ENCODE assay signal across 17 mouse cellular contexts in the genomic region with DNA sequence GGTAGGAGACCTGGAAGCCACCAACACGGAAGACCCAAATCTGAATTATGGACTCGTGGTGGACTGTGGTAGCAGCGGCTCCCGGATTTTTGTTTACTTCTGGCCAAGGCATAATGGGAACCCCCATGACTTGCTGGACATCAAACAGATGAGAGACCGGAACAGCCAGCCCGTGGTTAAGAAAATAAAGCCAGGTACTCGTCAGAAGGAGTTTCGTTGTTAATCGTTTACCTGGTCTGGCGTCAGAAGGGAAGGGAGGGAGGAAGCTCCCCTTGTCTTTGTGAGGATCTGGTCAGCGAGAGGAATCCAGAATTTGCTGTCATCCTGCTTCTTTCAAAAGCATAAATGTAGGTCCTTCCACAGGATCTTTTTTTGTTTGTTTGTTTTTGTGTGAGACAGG.
"Had no signal": no experiment of that assay in that cellular context is flagged by ENCODE, and none has a peak within 500 bp of the region (broad histone marks: within the 10 kb centered on the region; RNA-seq: fewer than 3 reads in every experiment).

No protein-coding gene starts in this region.

- H3K4me3 ChIP-seq: layer of hippocampus, adult 2 months; liver, embryonic 13.5 days; midbrain, embryonic 12.5 days; midbrain, embryonic 15.5 days; neural tube, embryonic 12.5 days; neural tube, embryonic 15.5 days had no signal

- H3K4me2 ChIP-seq: liver, embryonic 13.5 days; midbrain, embryonic 12.5 days; midbrain, embryonic 15.5 days; neural tube, embryonic 12.5 days; neural tube, embryonic 15.5 days had no signal

- H3K9ac ChIP-seq: liver, embryonic 13.5 days; midbrain, embryonic 12.5 days; midbrain, embryonic 15.5 days; neural tube, embryonic 12.5 days; neural tube, embryonic 15.5 days had no signal

- DNase-seq: layer of hippocampus, adult 9-11 months; liver, embryonic 13.5 days; lung, adult 2 months; lung, postnatal 14 days; right cerebral cortex, adult 18-20 months; right cerebral cortex, postnatal 14 days; right cerebral cortex, postnatal 4 days; thymus, adult 2 months; thymus, postnatal 14 days; thymus, postnatal 4 days had no signal

- H3K27me3 ChIP-seq: liver, embryonic 13.5 days; midbrain, embryonic 12.5 days; midbrain, embryonic 15.5 days; neural tube, embryonic 12.5 days; neural tube, embryonic 15.5 days had no signal

- H3K27ac ChIP-seq: layer of hippocampus, adult 2 months; liver, embryonic 13.5 days; macrophage; midbrain, embryonic 12.5 days; midbrain, embryonic 15.5 days; neural tube, embryonic 12.5 days; neural tube, embryonic 15.5 days had no signal

- H3K4me1 ChIP-seq: liver, embryonic 13.5 days; midbrain, embryonic 12.5 days; midbrain, embryonic 15.5 days; neural tube, embryonic 12.5 days; neural tube, embryonic 15.5 days had no signal

- ATAC-seq: inflammation-experienced regulatory T-cells, adult 6 months; midbrain, embryonic 15.5 days had no signal

- H3K9me3 ChIP-seq: liver, embryonic 13.5 days; midbrain, embryonic 12.5 days; midbrain, embryonic 15.5 days; neural tube, embryonic 12.5 days; neural tube, embryonic 15.5 days had no signal
